Mouse (Mus musculus) heart, postnatal 36 days (tissue): ENCODE data around the gene Gm26938. TPM values are rescaled to one million over a fixed set of nuclear protein-coding genes. Genes with fewer than 3 reads are reported as not detected.

Experiments used
- DNase-seq, 2 experiments: peaks; one replicate each; pipeline ENCODE4 v3.0.0; 2021 to 2022
- intact Hi-C: fragments of 180-260 bp; cut with DNase I; formaldehyde crosslinking; loops from one replicate; pipeline ENCODE4 v1.15.1; 2025
- total RNA-seq, 2 experiments: library from RNA; stranded (reverse); gene quantifications; 2 replicates each; pipeline ENCODE4 v1.2.3; 2021

Gene Gm26938
- not detected for total RNA-seq

- peak; percentile 95 to 96 for DNase-seq
- intact Hi-C loops: loop anchor here (2.0 kb wide), 1 partner anchor 52 kb away; the partner anchor contains the start of gene Ints1
These were observed at the start of gene Gm26938, which contains the start of gene Psmg3 for GRCm38 (mm10) chr5:139826357-139827055. Gm26938 (minus strand) TSS chr5:139826407. Psmg3 (minus strand) TSS chr5:139826885.

GRCm38 (mm10) chr5:139871526-139871925 is 45.3 kb upstream of the Gm26938 start:
- no peak for DNase-seq
- intact Hi-C loops: no loop called here

DNA sequence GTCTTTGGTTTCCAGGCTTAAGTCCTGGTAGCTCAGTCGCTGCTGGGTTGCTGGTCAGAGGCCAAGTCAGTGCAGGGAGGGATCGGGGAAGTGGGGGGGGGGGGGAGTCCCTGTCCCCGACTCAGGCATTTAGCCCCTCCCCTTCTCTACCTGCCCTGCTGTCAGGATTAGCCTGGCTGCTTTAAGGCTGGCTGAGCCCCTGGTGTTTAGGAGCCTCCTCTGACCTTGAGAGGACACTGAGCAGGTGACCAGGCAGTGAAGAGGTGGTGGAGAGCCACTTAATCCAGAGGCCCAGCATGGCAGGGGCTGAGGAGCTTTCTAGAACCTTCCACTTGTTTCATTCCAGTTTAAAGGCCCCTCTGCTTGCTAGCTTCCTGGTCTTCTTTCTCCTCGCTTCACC is 44.7 kb upstream of the Gm26938 start:
- intact Hi-C loops: no loop called here
- no peak for DNase-seq

- intact Hi-C loops: no loop called here
- DNase-seq: peak; percentile 52 to 62
These were observed 36.6 kb upstream of the Gm26938 start for GRCm38 (mm10) chr5:139862759-139863158.

DNA sequence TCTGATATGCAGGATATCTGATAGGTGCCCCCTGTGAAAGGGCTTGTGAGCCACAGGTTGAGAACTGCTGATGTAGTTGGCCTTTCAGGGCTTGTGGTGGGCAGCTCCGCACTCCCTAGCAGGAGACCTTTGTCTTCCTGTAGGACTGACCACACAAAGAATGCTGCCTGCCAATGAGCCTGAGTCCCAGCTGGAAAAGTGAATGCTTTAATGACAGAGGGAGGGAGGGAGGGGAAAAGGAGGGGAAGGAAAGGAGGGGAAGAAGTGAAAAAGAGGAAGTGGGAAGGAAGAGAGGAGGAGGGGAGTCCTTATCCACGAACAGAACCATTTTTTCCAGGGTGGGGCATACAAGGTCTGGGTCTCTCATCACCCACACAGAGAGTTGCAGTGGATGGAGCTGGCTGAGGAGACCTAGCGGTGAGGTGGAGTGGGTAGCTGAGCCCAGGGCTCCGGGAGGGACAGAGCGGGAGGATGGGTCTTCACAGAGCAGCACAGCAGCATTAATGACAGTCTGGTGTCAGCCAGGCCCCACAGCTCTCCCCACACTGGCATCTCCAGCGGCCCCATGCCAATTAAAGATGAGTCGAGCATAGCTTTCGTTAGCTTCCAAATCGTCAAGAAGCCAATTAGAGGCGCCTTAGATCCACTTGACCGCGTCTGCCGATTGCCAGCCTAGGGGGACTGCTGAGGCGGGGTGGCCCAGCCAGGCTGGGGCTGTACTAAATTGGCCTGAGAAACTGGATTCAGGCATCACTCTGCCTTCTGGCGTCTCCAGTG is 34.3 kb upstream of the Gm26938 start:
- no peak for DNase-seq
- intact Hi-C loops: no loop called here

DNA sequence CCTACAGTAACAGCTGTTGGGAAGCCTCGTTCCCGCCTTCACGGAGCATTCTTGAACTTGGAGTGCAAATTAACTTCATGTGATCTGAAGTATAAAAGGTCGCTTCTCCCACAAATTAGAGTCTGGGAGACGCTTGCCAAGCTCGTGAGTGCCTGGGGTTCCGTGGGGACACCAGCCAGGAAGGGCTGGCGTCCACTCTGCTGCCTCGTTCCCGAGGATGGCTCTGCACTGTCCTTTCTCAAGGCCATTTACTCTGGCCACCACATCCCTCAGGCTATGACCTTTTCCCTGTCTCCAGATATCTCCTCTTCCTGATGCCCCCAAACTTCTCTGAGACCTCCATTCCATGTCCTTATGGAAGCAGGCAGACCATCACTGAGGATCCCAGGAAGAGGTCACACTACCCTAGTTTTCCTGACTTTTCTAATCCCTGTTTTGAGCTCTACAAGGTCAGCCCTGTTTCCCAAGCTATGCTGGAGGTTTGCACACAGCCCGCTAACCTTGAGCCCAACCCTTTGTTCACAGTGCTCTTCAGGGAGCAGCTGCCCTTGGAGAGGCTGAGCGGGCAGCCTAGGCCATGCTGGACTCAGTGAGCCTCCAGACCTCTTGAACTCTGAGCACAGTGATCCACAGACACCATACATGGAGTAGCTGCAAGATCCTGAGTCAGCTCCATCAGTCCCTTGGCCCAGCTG is 23.6 kb upstream of the Gm26938 start:
- intact Hi-C loops: no loop called here
- DNase-seq: no peak

GRCm38 (mm10) chr5:139839142-139839541 is 12.9 kb upstream of the Gm26938 start:
- DNase-seq: no peak
- intact Hi-C loops: loop anchor here (2.0 to 10.0 kb wide), 5 partner anchors 94 to 568 kb away; no protein-coding TSS in a partner anchor

GRCm38 (mm10) chr5:139838476-139838892 is 12.3 kb upstream of the Gm26938 start:
- peak; percentile 68 to 71 for DNase-seq
- intact Hi-C loops: loop anchor here (1.0 to 10.0 kb wide), 8 partner anchors 94 to 698 kb away; no protein-coding TSS in a partner anchor

- intact Hi-C loops: loop anchor here (5.0 to 10.0 kb wide), 2 partner anchors 359 to 572 kb away; no protein-coding TSS in a partner anchor
- DNase-seq: no peak
These were observed 9.5 kb upstream of the Gm26938 start for GRCm38 (mm10) chr5:139835706-139836105.

- no peak for DNase-seq
- intact Hi-C loops: loop anchor here (10.0 kb wide), 1 partner anchor 363 kb away; no protein-coding TSS in a partner anchor
These were observed 5.9 kb upstream of the Gm26938 start for GRCm38 (mm10) chr5:139832125-139832524.

DNA sequence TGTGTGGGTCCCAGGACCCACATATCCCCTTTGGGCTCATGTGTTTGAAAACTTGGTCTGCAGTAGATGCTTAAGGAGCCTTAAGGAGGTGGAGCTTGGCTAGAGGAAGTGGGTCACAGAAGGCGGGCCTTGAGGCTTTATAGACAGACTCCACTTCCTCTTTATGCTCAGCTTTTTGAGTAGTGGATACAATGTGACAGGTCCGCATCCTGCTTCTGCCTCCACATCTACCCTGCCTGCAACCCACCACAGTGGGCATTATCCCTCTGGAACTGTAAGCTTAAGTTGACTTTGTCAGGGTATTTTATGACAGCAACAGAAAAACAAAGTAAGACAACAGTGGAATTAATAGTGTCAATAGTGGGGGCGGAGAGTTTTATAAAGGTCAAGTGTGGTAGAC is 4.5 kb upstream of the Gm26938 start:
- intact Hi-C loops: loop anchor here (10.0 kb wide), 1 partner anchor 364 kb away; no protein-coding TSS in a partner anchor
- DNase-seq: no peak

- DNase-seq: no peak
- intact Hi-C loops: no loop called here
These were observed 3.2 kb upstream of the Gm26938 start for GRCm38 (mm10) chr5:139829384-139829783.

- no peak for DNase-seq
- intact Hi-C loops: loop anchor here (2.0 kb wide), 1 partner anchor 53 kb away; the partner anchor contains the start of gene Ints1
These were observed 1.4 kb upstream of the Gm26938 start for GRCm38 (mm10) chr5:139827593-139827992.

GRCm38 (mm10) chr5:139825947-139826346 is 260 bp downstream of the Gm26938 start:
- no peak for DNase-seq
- intact Hi-C loops: loop anchor here (2.0 kb wide), 1 partner anchor 51 kb away; the partner anchor contains the start of gene Ints1

- intact Hi-C loops: no loop called here
- DNase-seq: no peak
These were observed 1.7 kb downstream of the Gm26938 start for GRCm38 (mm10) chr5:139824531-139824930.

- no peak for DNase-seq
- intact Hi-C loops: no loop called here
These were observed 4.4 kb downstream of the Gm26938 start for GRCm38 (mm10) chr5:139821466-139822459.

DNA sequence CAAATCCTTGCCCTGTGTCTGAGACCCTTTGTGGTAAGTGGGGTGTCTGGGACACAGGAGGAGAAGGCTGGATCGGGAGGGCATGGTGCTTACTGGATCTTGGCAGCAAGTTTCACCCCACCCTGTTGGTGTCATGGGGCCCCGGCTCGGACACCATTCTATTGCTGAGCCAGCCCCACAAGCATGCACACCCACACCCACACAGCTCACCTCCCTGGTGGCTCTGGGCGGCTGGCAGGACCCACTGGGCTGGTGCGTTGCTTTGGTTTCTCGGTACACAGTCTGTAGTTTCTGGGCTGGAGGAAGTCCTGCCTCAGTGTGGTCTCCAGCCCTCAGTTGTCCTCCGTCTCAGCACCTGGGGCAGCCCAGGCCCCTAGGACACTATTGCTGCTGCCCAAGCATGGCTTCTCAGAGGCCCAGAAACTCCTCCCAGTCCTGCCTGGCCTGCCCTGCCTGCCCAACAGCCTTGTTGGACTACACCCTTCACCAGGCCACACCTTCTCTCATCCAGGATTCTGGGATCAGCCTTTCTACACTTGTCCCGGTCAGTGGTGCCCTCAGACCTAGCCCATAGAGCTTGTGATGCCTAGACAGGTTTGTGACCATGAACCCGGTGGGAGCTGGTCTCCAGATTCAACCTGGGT is 6.5 kb downstream of the Gm26938 start, which contains the start of gene Tmem184a:
Gene Tmem184a (minus strand): TSS at position 380 of the 644 bp plus-strand sequence.
- intact Hi-C loops: no loop called here
- no peak for DNase-seq

DNA sequence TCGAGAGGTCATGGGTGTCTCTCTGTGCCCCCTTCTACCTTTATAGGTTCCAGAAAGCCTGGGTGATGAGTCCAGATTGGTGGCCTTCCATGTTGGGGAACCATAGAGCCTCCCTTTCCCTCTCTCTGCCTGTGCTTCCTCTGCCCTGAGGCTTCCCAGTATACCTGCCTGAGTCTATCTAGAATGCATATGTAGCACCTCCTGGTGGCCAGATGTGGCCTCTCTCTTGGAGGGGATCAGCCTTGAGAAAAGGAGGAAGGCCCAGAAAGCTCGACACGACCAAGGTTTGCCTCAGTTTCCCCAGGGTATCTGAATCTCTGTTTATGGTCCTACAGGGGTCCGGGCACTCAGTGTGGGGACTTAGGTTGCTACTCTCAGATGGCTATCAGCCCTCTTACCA is 7.4 kb downstream of the Gm26938 start:
- intact Hi-C loops: loop anchor here (1.0 kb wide), 1 partner anchor 102 kb away; no protein-coding TSS in a partner anchor
- DNase-seq: no peak

- no peak for DNase-seq
- intact Hi-C loops: loop anchor here (1.0 kb wide), 1 partner anchor 101 kb away; no protein-coding TSS in a partner anchor
These were observed 8.2 kb downstream of the Gm26938 start for GRCm38 (mm10) chr5:139818056-139818455.
